Mouse (Mus musculus) thymus, adult 2 months (tissue): ENCODE data around the gene Kiss1.

ENCODE experiments used
- CTCF ChIP-seq: fragments of 200-500 bp; IDR thresholded peaks from 2 replicates; pipeline ENCODE4 v1.5.1; 2012; ENCODE audit warnings: mild to moderate bottlenecking, control low read depth, low read length, moderate library complexity, borderline replicate concordance; ENCODE audit not compliant: control insufficient read depth, poor library complexity, insufficient read depth; ENCODE audit errors: extremely low read depth
- POLR2A ChIP-seq: fragments of 200-500 bp; IDR thresholded peaks from 2 replicates; pipeline ENCODE4 v1.6.1; 2012; ENCODE audit warnings: mild to moderate bottlenecking, low read length, control low read depth, moderate library complexity; ENCODE audit not compliant: control insufficient read depth, poor library complexity, insufficient read depth; ENCODE audit errors: extremely low read depth

- TF ChIP-seq CTCF: no peak
- TF ChIP-seq POLR2A: no peak
These were observed 47.5 kb upstream of the Kiss1 start for GRCm38 (mm10) chr1:133274163-133274562.
